Mouse (Mus musculus) cerebellum, adult 2 months (tissue): ENCODE measurements around the gene 2010003K11Rik.

Experiments
- CTCF ChIP-seq: fragments of 200-500 bp; IDR thresholded peaks from 2 replicates; pipeline ENCODE4 v1.5.1; 2011; ENCODE audit warnings: low read depth, mild to moderate bottlenecking, control low read depth, low read length, moderate library complexity, borderline replicate concordance; ENCODE audit not compliant: insufficient read depth
- POLR2A ChIP-seq: fragments of 200-500 bp; IDR thresholded peaks from 2 replicates; pipeline ENCODE4 v1.6.1; 2011; ENCODE audit warnings: low read length, control low read depth, borderline replicate concordance; ENCODE audit not compliant: insufficient read depth

DNA sequence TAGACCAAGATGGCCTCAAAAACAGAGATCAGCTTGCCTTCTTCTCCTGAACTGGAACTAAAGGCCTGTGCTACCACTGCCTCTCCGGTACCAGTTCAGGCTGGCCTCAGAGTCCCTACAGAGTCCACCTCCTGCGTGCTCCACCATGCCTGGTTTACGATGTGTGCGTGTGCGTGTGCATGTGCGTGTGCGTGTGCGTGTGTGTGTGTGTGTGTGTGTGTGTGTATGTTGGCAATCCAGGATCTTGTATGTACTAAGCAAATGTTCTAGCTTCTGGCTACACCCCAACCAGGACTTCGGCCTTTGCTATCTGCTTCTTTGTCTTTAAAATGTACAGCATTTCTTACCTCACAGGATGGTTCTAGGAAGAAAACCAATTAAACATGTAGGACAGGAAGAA, 49.2 kb downstream of the 2010003K11Rik start:
- no peak for TF ChIP-seq CTCF
- no peak for TF ChIP-seq POLR2A
